Mouse (Mus musculus) ES-E14 (cell line): ENCODE results near the gene Pde9a. TPM values are rescaled to one million over a fixed set of nuclear protein-coding genes. Genes with fewer than 3 reads are reported as not detected.

ENCODE experiments used
- DNase-seq: peaks from one replicate; pipeline ENCODE4 v3.0.0-alpha.2; 2013; ENCODE audit warnings: low read depth, low spot score
- H3K27ac ChIP-seq: 2 replicates; pipeline ENCODE4 v1.5.1; 2012; ENCODE audit warnings: low read depth, mild to moderate bottlenecking, low read length, moderate library complexity, mixed read lengths; ENCODE audit not compliant: poor library complexity, insufficient read depth, severe bottlenecking
- H3K36me3 ChIP-seq: 2 replicates; pipeline ENCODE4 v1.6.1; 2012; ENCODE audit warnings: mild to moderate bottlenecking, low read length, moderate library complexity, mixed read lengths; ENCODE audit not compliant: control insufficient read depth, poor library complexity, insufficient read depth, severe bottlenecking
- H3K4me1 ChIP-seq, 2 experiments: fragments of 150-350 bp in 1 of 2; sonication (generic) in 1 of 2; 2 replicates each; pipeline ENCODE4 v1.6.1; 2012; ENCODE audit warnings: low read length in 2 of 2, mild to moderate bottlenecking in 1 of 2, mixed read lengths in 1 of 2; ENCODE audit not compliant: control insufficient read depth in 2 of 2, insufficient read depth in 2 of 2, poor library complexity in 1 of 2
- H3K4me3 ChIP-seq, 2 experiments: fragments of 150-350 bp in 1 of 2; sonication (generic) in 1 of 2; 2 replicates each; pipeline ENCODE4 v1.5.1; 2012; ENCODE audit warnings: low read length in 2 of 2, low read depth in 1 of 2, mild to moderate bottlenecking in 1 of 2, mixed read lengths in 1 of 2; ENCODE audit not compliant: insufficient read depth in 1 of 2, poor library complexity in 1 of 2, severe bottlenecking in 1 of 2
- H3K9ac ChIP-seq: 2 replicates; pipeline ENCODE4 v1.6.1; 2012; ENCODE audit warnings: low read depth, mild to moderate bottlenecking, low read length, mixed read lengths; ENCODE audit not compliant: poor library complexity, insufficient read depth, severe bottlenecking
- H3K9me3 ChIP-seq: fragments of 150-350 bp; sonication (generic); 2 replicates; pipeline ENCODE4 v1.6.1; 2012; ENCODE audit warnings: low read depth, mild to moderate bottlenecking, low read length; ENCODE audit not compliant: control insufficient read depth, insufficient read depth
- CHD2 ChIP-seq: IDR thresholded peaks from 2 replicates; pipeline ENCODE4 v1.6.1; 2014; ENCODE audit warnings: mild to moderate bottlenecking, low read depth, low read length, inconsistent platforms
- HCFC1 ChIP-seq: IDR thresholded peaks from 2 replicates; pipeline ENCODE4 v1.6.1; 2012; ENCODE audit warnings: low read length, inconsistent platforms, borderline replicate concordance; ENCODE audit not compliant: insufficient read depth
- MAFK ChIP-seq: IDR thresholded peaks from 2 replicates; pipeline ENCODE4 v1.6.1; 2014; ENCODE audit warnings: mild to moderate bottlenecking, low read depth, low read length, inconsistent platforms; ENCODE audit not compliant: insufficient read depth
- ZC3H11A ChIP-seq: IDR thresholded peaks from 2 replicates; pipeline ENCODE4 v1.6.1; 2012; ENCODE audit warnings: low read depth, mild to moderate bottlenecking, inconsistent platforms, low read length, borderline replicate concordance
- ZNF384 ChIP-seq: IDR thresholded peaks from 2 replicates; pipeline ENCODE4 v1.6.1; 2012; ENCODE audit warnings: low read depth, low read length, inconsistent platforms
- in situ Hi-C, 2 experiments: fragments of 600-800 bp; cut with MboI; formaldehyde crosslinking; loops; one replicate each; pipeline ENCODE4 v1.15.1; 2025; ENCODE audit warnings: low sequenced_read_pairs in 2 of 2, inconsistent platforms in 1 of 2; ENCODE audit not compliant: unreplicated experiment in 2 of 2
- total RNA-seq: library from RNA; depleted of rRNA; stranded (reverse); fragments of 300-350 nt; gene quantifications from 2 replicates; pipeline ENCODE4 v1.2.3, GENCODE M21; 2012

The Pde9a gene
- total RNA-seq, 1 experiment = 3.9 TPM

GRCm38 (mm10) chr17:31499725-31500124, 113.7 kb downstream of the Pde9a start:
- no peak overlapping the region for H3K9ac ChIP-seq
- in situ Hi-C loops = loop anchor here in 1 of 2 experiments (25.0 kb wide), 1 partner anchor 162 kb away; no protein-coding TSS in a partner anchor
- H3K4me3 ChIP-seq = no peak overlapping the region
- H3K36me3 ChIP-seq = peaks cover 82% of the 10 kb centered on the region
- no peaks in the 10 kb centered on the region for H3K9me3 ChIP-seq
- H3K4me1 ChIP-seq = peaks cover 0 to 6% of the 10 kb centered on the region in 2 experiments; a peak in 1 of 4 replicates
- TF ChIP-seq HCFC1 (no peak), ZNF384 (no peak), MAFK (no peak), CHD2 (no peak), ZC3H11A (no peak)
- no peak overlapping the region for H3K27ac ChIP-seq
- DNase-seq = no peak

GRCm38 (mm10) chr17:31500416-31500815, 114.4 kb downstream of the Pde9a start:
- H3K36me3 ChIP-seq = peaks cover 86% of the 10 kb centered on the region
- TF ChIP-seq MAFK = no peak
- no peak for TF ChIP-seq HCFC1
- no peak for TF ChIP-seq CHD2
- TF ChIP-seq ZNF384 = no peak
- TF ChIP-seq ZC3H11A = no peak
- no peak overlapping the region for H3K4me3 ChIP-seq
- H3K9me3 ChIP-seq = no peaks in the 10 kb centered on the region
- H3K4me1 ChIP-seq = peaks cover 0 to 11% of the 10 kb centered on the region in 2 experiments; a peak in 1 of 4 replicates
- in situ Hi-C loops = no loop called here
- no peak overlapping the region for H3K9ac ChIP-seq
- no peak for DNase-seq
- H3K27ac ChIP-seq = no peak overlapping the region

DNA sequence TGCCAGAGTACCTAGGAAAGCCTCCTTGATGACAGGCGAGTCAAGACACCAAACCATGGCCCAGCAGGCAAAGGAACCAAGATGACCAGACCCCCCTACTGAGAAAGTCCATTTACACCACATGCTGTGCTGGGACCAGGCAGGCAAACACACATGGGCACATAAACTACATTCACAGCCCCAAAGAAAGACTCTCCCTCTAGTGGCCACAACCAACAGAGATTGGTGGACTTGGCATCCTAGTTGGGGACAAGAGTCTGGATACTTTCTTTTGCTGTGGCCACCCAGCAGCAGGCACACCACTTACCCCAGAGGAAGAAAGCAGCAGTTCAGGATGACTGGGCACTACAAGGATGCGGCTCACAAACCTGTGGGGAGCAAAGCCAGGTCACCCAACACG, 114.9 kb downstream of the Pde9a start:
- TF ChIP-seq HCFC1 (no peak), ZNF384 (no peak), CHD2 (no peak), MAFK (no peak), ZC3H11A (no peak)
- peaks cover 0 to 12% of the 10 kb centered on the region in 2 experiments; a peak in 1 of 4 replicates for H3K4me1 ChIP-seq
- H3K4me3 ChIP-seq = no peak overlapping the region
- no peak for DNase-seq
- no peaks in the 10 kb centered on the region for H3K9me3 ChIP-seq
- no peak overlapping the region for H3K9ac ChIP-seq
- in situ Hi-C loops = no loop called here
- H3K27ac ChIP-seq = no peak overlapping the region
- peaks cover 88% of the 10 kb centered on the region for H3K36me3 ChIP-seq

GRCm38 (mm10) chr17:31502261-31502927, 116.4 kb downstream of the Pde9a start:
- no peak overlapping the region for H3K4me3 ChIP-seq
- peaks cover 0 to 12% of the 10 kb centered on the region in 2 experiments; a peak in 1 of 4 replicates for H3K4me1 ChIP-seq
- no peaks in the 10 kb centered on the region for H3K9me3 ChIP-seq
- no peak overlapping the region for H3K27ac ChIP-seq
- in situ Hi-C loops = no loop called here
- TF ChIP-seq ZC3H11A (no peak), ZNF384 (no peak), HCFC1 (no peak), CHD2 (no peak), MAFK (no peak)
- no peak overlapping the region for H3K9ac ChIP-seq
- H3K36me3 ChIP-seq = peaks cover 86% of the 10 kb centered on the region
- no peak for DNase-seq

- in situ Hi-C loops = no loop called here
- H3K27ac ChIP-seq = no peak overlapping the region
- H3K9me3 ChIP-seq = no peaks in the 10 kb centered on the region
- H3K4me3 ChIP-seq = no peak overlapping the region
- no peak overlapping the region for H3K9ac ChIP-seq
- H3K36me3 ChIP-seq = peaks cover 83% of the 10 kb centered on the region
- DNase-seq = no peak
- H3K4me1 ChIP-seq = peaks cover 0 to 12% of the 10 kb centered on the region in 2 experiments; a peak in 1 of 4 replicates
- TF ChIP-seq ZC3H11A (no peak), HCFC1 (no peak)
Measured at GRCm38 (mm10) chr17:31503337-31503736, 117.3 kb downstream of the Pde9a start.
